Mouse (Mus musculus) forebrain, embryonic 13.5 days (tissue): ENCODE measurements at regions not wholly inside any gene's neighbourhood (a gene's known extent, or its start where the extent isn't known, plus 50 kb on each side); places are given as distances from the start of the nearest gene placed in this dataset.

Experiments used
- ATAC-seq: fragments of 200-750 bp; cut with Nextera tagmentation; 2 replicates; pipeline ENCODE4 v1.8.0; 2017
- H3K27ac ChIP-seq: fragments of 300-500 bp; sonication (generic); 2 replicates; pipeline ENCODE4 v1.5.1; 2015; ENCODE audit warnings: inconsistent platforms, mild to moderate bottlenecking, moderate library complexity
- H3K27me3 ChIP-seq: fragments of 300-500 bp; sonication (generic); 2 replicates; pipeline ENCODE4 v1.6.1; 2015; ENCODE audit warnings: mild to moderate bottlenecking, inconsistent platforms
- H3K36me3 ChIP-seq: fragments of 300-500 bp; sonication (generic); 2 replicates; pipeline ENCODE4 v1.6.1; 2015; ENCODE audit warnings: mild to moderate bottlenecking, inconsistent platforms; ENCODE audit not compliant: poor library complexity, severe bottlenecking
- H3K4me1 ChIP-seq: fragments of 300-500 bp; sonication (generic); 2 replicates; pipeline ENCODE4 v1.6.1; 2015; ENCODE audit warnings: inconsistent platforms
- H3K4me2 ChIP-seq: fragments of 300-500 bp; sonication (generic); 2 replicates; pipeline ENCODE4 v1.6.1; 2015; ENCODE audit warnings: inconsistent platforms, mild to moderate bottlenecking, moderate library complexity
- H3K4me3 ChIP-seq: fragments of 300-500 bp; sonication (generic); 2 replicates; pipeline ENCODE4 v1.5.1; 2015; ENCODE audit warnings: mild to moderate bottlenecking, inconsistent platforms
- H3K9ac ChIP-seq: fragments of 300-500 bp; sonication (generic); 2 replicates; pipeline ENCODE4 v1.6.1; 2015; ENCODE audit warnings: mild to moderate bottlenecking, inconsistent platforms
- H3K9me3 ChIP-seq: fragments of 300-500 bp; sonication (generic); replicated peaks from 2 replicates; pipeline ENCODE4 v1.6.1; 2016; ENCODE audit warnings: inconsistent platforms
- WGBS: fragments of 180-500 bp; shearing (Covaris S2); methylation state at CpG from one replicate; pipeline ENCODE4 v1.1.7; 2015; 5-methylcytosine and 5-hydroxymethylcytosine counted together

GRCm38 (mm10) chr10:57113359-57113758 is 372.8 kb upstream of the Hsf2 start:
- H3K27ac ChIP-seq = no peak overlapping the region
- H3K9me3 ChIP-seq = no peaks in the 10 kb centered on the region
- no peaks in the 10 kb centered on the region for H3K4me1 ChIP-seq
- WGBS = 91% methylated on average over 2 of the region's 2 CpGs
- ATAC-seq = no peak
- H3K36me3 ChIP-seq = no peaks in the 10 kb centered on the region
- H3K27me3 ChIP-seq = no peaks in the 10 kb centered on the region
- no peak overlapping the region for H3K9ac ChIP-seq
- H3K4me3 ChIP-seq = no peak overlapping the region
- H3K4me2 ChIP-seq = no peak overlapping the region

GRCm38 (mm10) chr10:57114696-57115271 is 371.4 kb upstream of the Hsf2 start:
- Histone ChIP-seq H3K4me2 (no peak overlapping the region), H3K27me3 (no peaks in the 10 kb centered on the region), H3K27ac (no peak overlapping the region), H3K9me3 (no peaks in the 10 kb centered on the region), H3K4me1 (no peaks in the 10 kb centered on the region), H3K36me3 (no peaks in the 10 kb centered on the region), H3K9ac (no peak overlapping the region), H3K4me3 (no peak overlapping the region)
- ATAC-seq = no peak
- WGBS = 93% methylated on average over 8 of the region's 8 CpGs

DNA sequence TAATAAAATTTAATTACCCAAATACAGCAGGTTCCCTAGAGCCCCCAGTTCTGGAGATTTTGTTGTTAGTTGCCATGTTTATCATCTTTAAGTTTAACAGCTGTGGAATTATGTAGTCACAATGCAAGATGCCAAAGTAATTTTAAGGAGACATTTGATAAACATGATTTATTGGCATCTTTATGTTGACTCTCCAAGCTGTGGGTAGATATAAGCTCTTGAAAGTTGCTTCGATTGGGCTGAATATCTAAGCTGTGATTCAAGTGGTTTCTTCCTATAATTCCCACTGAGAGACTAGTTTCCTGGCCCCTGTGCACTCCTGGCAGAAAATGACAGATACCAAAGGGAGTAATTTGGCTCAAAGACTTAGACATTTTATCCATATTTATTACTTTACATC is 364.7 kb upstream of the Hsf2 start:
- Histone ChIP-seq H3K27ac (no peak overlapping the region), H3K36me3 (no peaks in the 10 kb centered on the region), H3K4me3 (no peak overlapping the region), H3K9me3 (no peaks in the 10 kb centered on the region), H3K9ac (no peak overlapping the region), H3K27me3 (no peaks in the 10 kb centered on the region), H3K4me1 (no peaks in the 10 kb centered on the region), H3K4me2 (no peak overlapping the region)
- ATAC-seq = no peak
- WGBS = 89% methylated on average over 1 of the region's 1 CpGs

DNA sequence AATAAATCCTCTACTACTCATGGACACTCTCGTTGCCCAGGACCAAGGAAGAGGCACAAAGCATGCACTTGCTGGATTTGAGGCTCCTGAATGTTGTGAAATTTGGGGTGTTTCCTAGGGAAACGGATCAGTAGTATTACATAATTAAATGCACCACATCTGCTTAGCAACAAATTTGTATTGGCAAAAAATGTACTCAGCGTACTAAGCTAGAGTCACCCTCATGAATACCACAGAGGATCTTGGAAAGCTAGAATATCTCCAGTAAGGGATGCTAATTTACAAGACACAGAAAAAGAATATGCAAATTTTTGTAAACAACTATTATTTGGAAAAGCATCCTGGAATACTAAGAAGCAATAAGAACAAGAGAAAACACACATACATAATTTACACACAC is 359.0 kb upstream of the Hsf2 start:
- ATAC-seq = no peak
- 75% methylated on average over 3 of the region's 3 CpGs for WGBS
- Histone ChIP-seq H3K4me1 (no peaks in the 10 kb centered on the region), H3K9me3 (no peaks in the 10 kb centered on the region), H3K36me3 (no peaks in the 10 kb centered on the region), H3K4me3 (no peak overlapping the region), H3K27ac (no peak overlapping the region), H3K4me2 (no peak overlapping the region), H3K27me3 (no peaks in the 10 kb centered on the region), H3K9ac (no peak overlapping the region)

- H3K36me3 ChIP-seq = no peaks in the 10 kb centered on the region
- no peak overlapping the region for H3K27ac ChIP-seq
- WGBS = 80% methylated on average over 4 of the region's 4 CpGs
- no peak overlapping the region for H3K4me2 ChIP-seq
- no peak overlapping the region for H3K4me3 ChIP-seq
- no peaks in the 10 kb centered on the region for H3K27me3 ChIP-seq
- H3K4me1 ChIP-seq = no peaks in the 10 kb centered on the region
- H3K9ac ChIP-seq = no peak overlapping the region
- H3K9me3 ChIP-seq = no peaks in the 10 kb centered on the region
- ATAC-seq = no peak
Measured at GRCm38 (mm10) chr10:57156426-57156825, 329.8 kb upstream of the Hsf2 start.

- Histone ChIP-seq H3K9me3 (no peaks in the 10 kb centered on the region), H3K36me3 (no peaks in the 10 kb centered on the region), H3K4me2 (no peak overlapping the region), H3K27me3 (no peaks in the 10 kb centered on the region), H3K9ac (no peak overlapping the region), H3K27ac (no peak overlapping the region), H3K4me1 (no peaks in the 10 kb centered on the region), H3K4me3 (no peak overlapping the region)
- ATAC-seq = no peak
- WGBS = 88% methylated on average over 9 of the region's 9 CpGs
Measured at GRCm38 (mm10) chr10:57156912-57157311, 329.3 kb upstream of the Hsf2 start.

- Histone ChIP-seq H3K9me3 (no peaks in the 10 kb centered on the region), H3K27ac (no peak overlapping the region), H3K9ac (no peak overlapping the region), H3K27me3 (no peaks in the 10 kb centered on the region), H3K4me2 (no peak overlapping the region), H3K4me1 (no peaks in the 10 kb centered on the region), H3K4me3 (no peak overlapping the region), H3K36me3 (no peaks in the 10 kb centered on the region)
- ATAC-seq = no peak
Measured at GRCm38 (mm10) chr10:57160546-57160945, 325.6 kb upstream of the Hsf2 start.

- no peak overlapping the region for H3K27ac ChIP-seq
- no peaks in the 10 kb centered on the region for H3K27me3 ChIP-seq
- H3K4me2 ChIP-seq = no peak overlapping the region
- no peaks in the 10 kb centered on the region for H3K9me3 ChIP-seq
- no peak for ATAC-seq
- no peak overlapping the region for H3K4me3 ChIP-seq
- WGBS = 85% methylated on average over 5 of the region's 5 CpGs
- no peaks in the 10 kb centered on the region for H3K4me1 ChIP-seq
- no peaks in the 10 kb centered on the region for H3K36me3 ChIP-seq
- H3K9ac ChIP-seq = no peak overlapping the region
Measured at GRCm38 (mm10) chr10:57163359-57163758, 322.8 kb upstream of the Hsf2 start.

GRCm38 (mm10) chr10:57183560-57183959 is 302.6 kb upstream of the Hsf2 start:
- no peak overlapping the region for H3K4me2 ChIP-seq
- no peak overlapping the region for H3K4me3 ChIP-seq
- H3K9ac ChIP-seq = no peak overlapping the region
- H3K27ac ChIP-seq = no peak overlapping the region
- no peaks in the 10 kb centered on the region for H3K36me3 ChIP-seq
- no peaks in the 10 kb centered on the region for H3K27me3 ChIP-seq
- no peaks in the 10 kb centered on the region for H3K4me1 ChIP-seq
- no peak for ATAC-seq
- H3K9me3 ChIP-seq = no peaks in the 10 kb centered on the region
- WGBS = 64% methylated on average over 1 of the region's 1 CpGs

- Histone ChIP-seq H3K27me3 (no peaks in the 10 kb centered on the region), H3K4me1 (no peaks in the 10 kb centered on the region), H3K4me3 (no peak overlapping the region), H3K36me3 (no peaks in the 10 kb centered on the region), H3K9me3 (no peaks in the 10 kb centered on the region), H3K9ac (no peak overlapping the region), H3K4me2 (no peak overlapping the region), H3K27ac (no peak overlapping the region)
- ATAC-seq = no peak
Measured at GRCm38 (mm10) chr10:57210701-57211100, 275.5 kb upstream of the Hsf2 start.

- 83% methylated on average over 3 of the region's 3 CpGs for WGBS
- Histone ChIP-seq H3K27me3 (no peaks in the 10 kb centered on the region), H3K36me3 (no peaks in the 10 kb centered on the region), H3K4me1 (no peaks in the 10 kb centered on the region), H3K27ac (no peak overlapping the region), H3K9ac (no peak overlapping the region), H3K4me3 (no peak overlapping the region), H3K9me3 (no peaks in the 10 kb centered on the region), H3K4me2 (no peak overlapping the region)
- ATAC-seq = no peak
Measured at GRCm38 (mm10) chr10:57231117-57231516, 255.1 kb upstream of the Hsf2 start.

GRCm38 (mm10) chr10:57281220-57281619 is 205.0 kb upstream of the Hsf2 start:
- H3K27ac ChIP-seq = no peak overlapping the region
- peak; percentile 45; the same call in 1 of the 2 replicates for ATAC-seq
- WGBS = 18% methylated on average over 1 of the region's 1 CpGs
- H3K4me1 ChIP-seq = no peaks in the 10 kb centered on the region
- no peak overlapping the region for H3K4me2 ChIP-seq
- no peak overlapping the region for H3K9ac ChIP-seq
- no peaks in the 10 kb centered on the region for H3K27me3 ChIP-seq
- H3K9me3 ChIP-seq = no peaks in the 10 kb centered on the region
- no peak overlapping the region for H3K4me3 ChIP-seq
- no peaks in the 10 kb centered on the region for H3K36me3 ChIP-seq

DNA sequence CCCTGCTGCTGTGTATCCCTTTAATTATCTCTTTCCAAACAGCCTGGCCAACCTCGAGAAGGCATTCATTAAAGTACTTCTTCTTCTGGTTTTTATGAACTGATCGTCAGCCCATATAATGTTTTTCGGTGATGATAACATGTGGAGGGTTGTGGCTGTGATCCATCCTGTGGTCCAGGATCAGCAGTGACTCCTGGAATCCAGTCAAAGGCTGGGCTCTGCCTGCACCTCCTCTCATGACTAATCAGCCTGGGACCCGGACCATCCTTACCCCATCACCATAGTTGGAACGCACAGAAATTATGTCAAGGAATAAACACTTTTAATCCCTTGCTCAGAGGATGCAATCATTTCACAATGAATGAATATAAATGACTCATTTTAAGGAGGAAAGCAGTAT is 203.3 kb upstream of the Hsf2 start:
- no peaks in the 10 kb centered on the region for H3K27me3 ChIP-seq
- H3K36me3 ChIP-seq = no peaks in the 10 kb centered on the region
- no peak overlapping the region for H3K4me3 ChIP-seq
- no peak overlapping the region for H3K9ac ChIP-seq
- H3K4me2 ChIP-seq = no peak overlapping the region
- WGBS = 75% methylated on average over 5 of the region's 5 CpGs
- H3K4me1 ChIP-seq = no peaks in the 10 kb centered on the region
- ATAC-seq = no peak
- no peaks in the 10 kb centered on the region for H3K9me3 ChIP-seq
- no peak overlapping the region for H3K27ac ChIP-seq
